Mouse (Mus musculus) lung, embryonic 14.5 days (tissue): ENCODE results near the gene Tbc1d30. TPM values are rescaled to one million over a fixed set of nuclear protein-coding genes. Genes with fewer than 3 reads are reported as not detected.
A peak's percentile ranks its signal among the peaks of the same experiment; 100 is the strongest.

Experiments used
- ATAC-seq: fragments of 200-750 bp; cut with Nextera tagmentation; 2 replicates; pipeline ENCODE4 v1.8.0; 2017; ENCODE audit warnings: mild to moderate bottlenecking, moderate TSS enrichment, moderate library complexity; ENCODE audit not compliant: insufficient read depth
- DNase-seq: peaks from one replicate; pipeline ENCODE4 v3.0.0-alpha.2; 2015
- H3K27ac ChIP-seq: fragments of 300-500 bp; sonication (generic); 2 replicates; pipeline ENCODE4 v1.5.1; 2014; ENCODE audit warnings: low read depth, mild to moderate bottlenecking, moderate library complexity
- H3K27me3 ChIP-seq: fragments of 300-500 bp; sonication (generic); 2 replicates; pipeline ENCODE4 v1.6.1; 2014; ENCODE audit warnings: low read length, control low read depth; ENCODE audit not compliant: insufficient read depth
- H3K36me3 ChIP-seq: fragments of 300-500 bp; sonication (generic); 2 replicates; pipeline ENCODE4 v1.6.1; 2014; ENCODE audit warnings: control low read depth; ENCODE audit not compliant: insufficient read depth
- H3K4me1 ChIP-seq: fragments of 300-500 bp; sonication (generic); 2 replicates; pipeline ENCODE4 v1.6.1; 2014; ENCODE audit warnings: antibody characterized with exemption, control low read depth; ENCODE audit not compliant: insufficient read depth
- H3K4me2 ChIP-seq: fragments of 300-500 bp; sonication (generic); 2 replicates; pipeline ENCODE4 v1.6.1; 2014; ENCODE audit warnings: mild to moderate bottlenecking
- H3K4me3 ChIP-seq: fragments of 300-500 bp; sonication (generic); 2 replicates; pipeline ENCODE4 v1.5.1; 2014; ENCODE audit warnings: low read depth, low read length
- H3K9ac ChIP-seq: fragments of 300-500 bp; sonication (generic); 2 replicates; pipeline ENCODE4 v1.6.1; 2014
- H3K9me3 ChIP-seq: fragments of 300-500 bp; sonication (generic); 2 replicates; pipeline ENCODE4 v1.6.1; 2016; ENCODE audit warnings: low read depth, low read length, control low read depth
- CTCF ChIP-seq: IDR thresholded peaks from 2 replicates; pipeline ENCODE4 v1.5.1; 2016; ENCODE audit warnings: antibody characterized with exemption, low read depth
- WGBS: fragments of 180-500 bp; shearing (Covaris S2); extraction: QIAGEN DNeasy Blood & Tissue Kit; methylation state at CpG from one replicate; pipeline ENCODE4 v1.1.7; 2014; 5-methylcytosine and 5-hydroxymethylcytosine counted together
- polyA plus RNA-seq: library from polyadenylated mRNA; unstranded; fragments of >200 nt; fragmentation: Nextera tagmentation; extraction: Ambion mirVana; gene quantifications from 2 replicates; pipeline ENCODE4 v1.2.1, GENCODE M21; 2014

Gene Tbc1d30
- polyA plus RNA-seq, 1 experiment from 2014 or later = 2.5 TPM

GRCm38 (mm10) chr10:121364801-121365564 is 13.9 kb upstream of the Tbc1d30 start, which contains the start of gene Gns:
Gene Gns, plus strand, starts transcription at chr10:121365090.
- ATAC-seq (peak; percentile 99), DNase-seq (peak; percentile 91)
- Histone ChIP-seq H3K4me2 (peak within 1 kb of the TSS; percentile 93), H3K36me3 (0 out of 2 replicates have a peak, but pooled peaks cover under 1% of the 10 kb centered on the region), H3K27ac (0 out of 2 replicates have a peak within 1 kb of the TSS, but pooled peaks have one; percentile 19), H3K9me3 (no peaks in the 10 kb centered on the region), H3K4me3 (peak within 1 kb of the TSS; percentile 85), H3K9ac (peak within 1 kb of the TSS; percentile 75), H3K4me1 (peaks cover 9% of the 10 kb centered on the region), H3K27me3 (no peaks in the 10 kb centered on the region)
- no peak for TF ChIP-seq CTCF
- WGBS = under 1% methylated on average over 72 of the region's 72 CpGs

GRCm38 (mm10) chr10:121364306-121364705 is 13.2 kb upstream of the Tbc1d30 start:
- 20% methylated on average over 15 of the region's 15 CpGs for WGBS
- TF ChIP-seq CTCF = no peak
- no peak for DNase-seq
- ATAC-seq = 0 out of 2 replicates have a peak, but pooled peaks have one; percentile 9
- Histone ChIP-seq H3K27me3 (no peaks in the 10 kb centered on the region), H3K4me1 (peaks cover 9% of the 10 kb centered on the region), H3K9me3 (no peaks in the 10 kb centered on the region), H3K27ac (no peak overlapping the region), H3K36me3 (no peaks in the 10 kb centered on the region), H3K4me3 (peak overlapping the region; percentile 85), H3K9ac (peak overlapping the region; percentile 45), H3K4me2 (peak overlapping the region; percentile 93)

GRCm38 (mm10) chr10:121363201-121363600 is 12.1 kb upstream of the Tbc1d30 start:
- ATAC-seq = no peak

GRCm38 (mm10) chr10:121360358-121360757 is 9.3 kb upstream of the Tbc1d30 start:
- Histone ChIP-seq H3K27me3 (no peaks in the 10 kb centered on the region), H3K27ac (no peak overlapping the region), H3K36me3 (no peaks in the 10 kb centered on the region), H3K9ac (no peak overlapping the region), H3K4me2 (no peak overlapping the region), H3K4me1 (no peaks in the 10 kb centered on the region), H3K4me3 (no peak overlapping the region), H3K9me3 (no peaks in the 10 kb centered on the region)
- no peak for TF ChIP-seq CTCF
- DNase-seq = no peak
- no peak for ATAC-seq
- WGBS = 89% methylated on average over 2 of the region's 2 CpGs

More at GRCm38 (mm10) chr10:121363201-121363600, 12.1 kb upstream of the Tbc1d30 start:
- Histone ChIP-seq H3K9ac (no peak overlapping the region), H3K27ac (no peak overlapping the region), H3K27me3 (no peaks in the 10 kb centered on the region), H3K9me3 (no peaks in the 10 kb centered on the region), H3K4me3 (no peak overlapping the region), H3K4me1 (peaks cover 9% of the 10 kb centered on the region), H3K4me2 (no peak overlapping the region), H3K36me3 (no peaks in the 10 kb centered on the region)
- WGBS = 78% methylated on average over 8 of the region's 8 CpGs
- DNase-seq = no peak
- no peak for TF ChIP-seq CTCF

- 24% methylated on average over 15 of the region's 15 CpGs for WGBS
- Histone ChIP-seq H3K27ac (no peak overlapping the region), H3K27me3 (peaks cover 33% of the 10 kb centered on the region)
Measured at GRCm38 (mm10) chr10:121351692-121352290, 713 bp upstream of the Tbc1d30 start.

GRCm38 (mm10) chr10:121350357-121351065 is 567 bp downstream of the Tbc1d30 start:
- peaks cover 33% of the 10 kb centered on the region for H3K27me3 ChIP-seq
- ATAC-seq = peak; percentile 72
- no peaks in the 10 kb centered on the region for H3K36me3 ChIP-seq
- H3K4me1 ChIP-seq = peaks cover 6% of the 10 kb centered on the region; the same call in 1 of the 2 replicates
- WGBS = 1% methylated on average over 35 of the region's 35 CpGs
- H3K27ac ChIP-seq = peak overlapping the region; percentile 58
- peak overlapping the region; percentile 53 for H3K4me3 ChIP-seq
- peak overlapping the region; percentile 51 for H3K9ac ChIP-seq
- no peak for TF ChIP-seq CTCF
- peak overlapping the region; percentile 90 for H3K4me2 ChIP-seq
- peak; percentile 48 for DNase-seq
- no peaks in the 10 kb centered on the region for H3K9me3 ChIP-seq

More at GRCm38 (mm10) chr10:121351692-121352290, 713 bp upstream of the Tbc1d30 start:
- no peak for TF ChIP-seq CTCF
- Histone ChIP-seq H3K9me3 (no peaks in the 10 kb centered on the region), H3K4me3 (peak overlapping the region; percentile 53), H3K4me1 (peaks cover 6% of the 10 kb centered on the region; the same call in 1 of the 2 replicates), H3K4me2 (peak overlapping the region; percentile 90), H3K36me3 (no peaks in the 10 kb centered on the region), H3K9ac (no peak overlapping the region)
- no peak for ATAC-seq
- DNase-seq = peak; percentile 22
